Mouse (Mus musculus) heart, postnatal 0 days (tissue): ENCODE results near the gene Olfr187.

Experiments
- CTCF ChIP-seq: IDR thresholded peaks from 2 replicates; pipeline ENCODE4 v1.5.1; 2016; ENCODE audit warnings: antibody characterized with exemption, control low read depth, low read depth
- EP300 ChIP-seq: IDR thresholded peaks from 2 replicates; pipeline ENCODE4 v1.6.1; 2016; ENCODE audit warnings: antibody characterized with exemption, low read depth

DNA sequence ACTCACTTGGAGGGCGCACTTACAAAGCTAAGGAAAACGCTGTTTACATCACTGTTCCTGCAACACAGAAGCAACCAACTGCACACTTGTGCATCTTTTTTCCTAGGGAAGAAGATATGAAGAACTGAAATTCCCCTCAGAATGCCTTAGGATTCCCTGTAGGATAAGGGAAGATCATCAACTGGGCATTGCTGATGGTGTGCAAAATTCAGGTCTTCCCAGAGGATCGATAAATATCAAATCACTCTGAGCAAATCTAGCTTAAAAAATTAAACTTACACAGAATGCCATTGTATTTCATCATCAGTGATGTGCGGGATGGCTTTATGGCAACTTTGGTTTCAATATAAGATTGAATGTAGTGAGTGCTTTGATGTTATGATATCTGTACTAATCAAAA, 9.4 kb downstream of the Olfr187 start, which contains the start of gene Olfr186:
- TF ChIP-seq CTCF = no peak
- no peak for TF ChIP-seq EP300
